Mouse (Mus musculus): ENCODE data around the gene Nt5c3.

DNA sequence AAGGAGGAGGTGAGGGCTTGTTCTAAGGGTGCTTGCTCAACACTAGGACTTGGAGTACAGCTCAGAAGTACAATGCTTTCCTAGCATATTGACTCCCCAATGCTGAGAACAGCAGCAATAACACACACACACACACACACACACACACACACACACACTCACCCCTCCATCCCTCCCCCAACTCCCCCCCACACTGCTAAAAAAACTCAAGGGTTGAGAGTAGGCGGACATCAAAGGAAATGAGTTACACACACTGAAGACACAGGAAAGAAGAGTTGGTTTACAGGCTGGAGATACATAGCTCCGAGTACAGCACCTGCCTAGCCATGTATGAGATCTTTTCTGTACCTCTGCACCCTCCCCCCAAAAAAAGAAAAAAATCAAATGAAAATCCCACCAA lies 7.5 kb downstream of the Nt5c3 start:
- no peak for TF ChIP-seq POLR2A (IDR thresholded peaks at IDR 0.05; ENCODE audit: insufficient read length, low read depth)
- TF ChIP-seq POLR2AphosphoS2 (IDR thresholded peaks at IDR 0.05; ENCODE audit: insufficient read length, low read depth), result no peak
- no peak for TF ChIP-seq USF1 (IDR thresholded peaks at IDR 0.05; ENCODE audit: low read depth)
- TF ChIP-seq E2F4 (IDR thresholded peaks at IDR 0.05; ENCODE audit: insufficient read depth), result no peak
- no peak for TF ChIP-seq MAX (IDR thresholded peaks at IDR 0.05; ENCODE audit: low read depth)
- TF ChIP-seq TCF12 (IDR thresholded peaks at IDR 0.05; ENCODE audit: insufficient read depth, poor library complexity, severe bottlenecking), result no peak
- TF ChIP-seq MYOD1 (IDR thresholded peaks at IDR 0.05; ENCODE audit: control insufficient read depth in 1 of 3, insufficient read length in 2 of 3, low read depth in 2 of 3), result no peak
- TF ChIP-seq CEBPB (IDR thresholded peaks at IDR 0.05; ENCODE audit: insufficient read depth, poor library complexity, severe bottlenecking), result no peak
- no peak for TF ChIP-seq TCF3 (IDR thresholded peaks at IDR 0.05; ENCODE audit: insufficient read length, low read depth)
- no peak for TF ChIP-seq REST (IDR thresholded peaks at IDR 0.05; ENCODE audit: insufficient read depth, insufficient read length)
